Mouse (Mus musculus) left cerebral cortex, postnatal 4 days (tissue): ENCODE measurements around the gene Gtf2ird1. TPM values are rescaled to one million over a fixed set of nuclear protein-coding genes. Genes with fewer than 3 reads are reported as not detected.

Source experiments
- DNase-seq: peaks from one replicate; pipeline ENCODE4 v3.0.0-alpha.2; 2022
- intact Hi-C: fragments of 180-260 bp; cut with DNase I; formaldehyde crosslinking; loops from one replicate; pipeline ENCODE4 v1.15.1; 2025
- total RNA-seq, 2 experiments: library from RNA; stranded (reverse); gene quantifications; 2 replicates each; pipeline ENCODE4 v1.2.3; 2021

The Gtf2ird1 gene
- total RNA-seq, 2 experiments from 2014 or later, result 67.6 to 81.6 TPM

- no peak for DNase-seq
- intact Hi-C loops, result no loop called here
Measured at GRCm38 (mm10) chr5:134419700-134420099, 36.8 kb downstream of the Gtf2ird1 start.

- peak; percentile 25 for DNase-seq
- intact Hi-C loops, result no loop called here
Measured at GRCm38 (mm10) chr5:134418315-134419074, 38.0 kb downstream of the Gtf2ird1 start.

- intact Hi-C loops, result no loop called here
- DNase-seq, result no peak
Measured at GRCm38 (mm10) chr5:134412341-134412740, 44.2 kb downstream of the Gtf2ird1 start.

GRCm38 (mm10) chr5:134410307-134410836, 46.1 kb downstream of the Gtf2ird1 start:
- intact Hi-C loops, result no loop called here
- DNase-seq, result no peak

GRCm38 (mm10) chr5:134409606-134410306, 46.8 kb downstream of the Gtf2ird1 start:
- intact Hi-C loops, result no loop called here
- DNase-seq, result no peak

GRCm38 (mm10) chr5:134408119-134408518, 48.4 kb downstream of the Gtf2ird1 start:
- no peak for DNase-seq
- intact Hi-C loops, result no loop called here

GRCm38 (mm10) chr5:134401841-134402240, 54.7 kb downstream of the Gtf2ird1 start:
- DNase-seq, result no peak
- intact Hi-C loops, result no loop called here

- no peak for DNase-seq
- intact Hi-C loops, result loop anchor here (10.0 kb wide), 1 partner anchor 187 kb away; the partner anchor contains the start of gene Rfc2
Measured at GRCm38 (mm10) chr5:134397434-134398163, 58.9 kb downstream of the Gtf2ird1 start.

- no peak for DNase-seq
- intact Hi-C loops, result loop anchor here (10.0 kb wide), 1 partner anchor 188 kb away; the partner anchor contains the start of gene Rfc2
Measured at GRCm38 (mm10) chr5:134396519-134396918, 60.0 kb downstream of the Gtf2ird1 start.

GRCm38 (mm10) chr5:134394624-134395023, 61.9 kb downstream of the Gtf2ird1 start:
- intact Hi-C loops, result loop anchor here (10.0 kb wide), 1 partner anchor 190 kb away; the partner anchor contains the start of gene Rfc2
- DNase-seq, result peak; percentile 19

- intact Hi-C loops, result loop anchor here (10.0 kb wide), 1 partner anchor 191 kb away; the partner anchor contains the start of gene Rfc2
- no peak for DNase-seq
Measured at GRCm38 (mm10) chr5:134393624-134394023, 62.9 kb downstream of the Gtf2ird1 start.

- intact Hi-C loops, result loop anchor here (2.0 kb wide), 1 partner anchor 100 kb away; no protein-coding TSS in a partner anchor
- peak; percentile 83 for DNase-seq
Measured at GRCm38 (mm10) chr5:134385106-134385505, 71.4 kb downstream of the Gtf2ird1 start.

- intact Hi-C loops, result no loop called here
- no peak for DNase-seq
Measured at GRCm38 (mm10) chr5:134375256-134375655, 81.3 kb downstream of the Gtf2ird1 start.

- intact Hi-C loops, result no loop called here
- no peak for DNase-seq
Measured at GRCm38 (mm10) chr5:134374546-134374945, 82.0 kb downstream of the Gtf2ird1 start.

GRCm38 (mm10) chr5:134373912-134374488, 82.5 kb downstream of the Gtf2ird1 start:
- intact Hi-C loops, result no loop called here
- DNase-seq, result peak; percentile 39

- DNase-seq, result no peak
- intact Hi-C loops, result no loop called here
Measured at GRCm38 (mm10) chr5:134372926-134373658, 83.4 kb downstream of the Gtf2ird1 start.

- intact Hi-C loops, result no loop called here
- DNase-seq, result no peak
Measured at GRCm38 (mm10) chr5:134371511-134372289, 84.8 kb downstream of the Gtf2ird1 start.

GRCm38 (mm10) chr5:134370831-134371230, 85.7 kb downstream of the Gtf2ird1 start:
- no peak for DNase-seq
- intact Hi-C loops, result no loop called here

GRCm38 (mm10) chr5:134359101-134359500, 97.4 kb downstream of the Gtf2ird1 start:
- intact Hi-C loops, result no loop called here
- DNase-seq, result no peak
